Mouse (Mus musculus) ES-E14 (cell line): Measurements from ENCODE around the gene Krtap6-2. TPM values are rescaled to one million over a fixed set of nuclear protein-coding genes. Genes with fewer than 3 reads are reported as not detected.

Experiments used
- DNase-seq: peaks from one replicate; pipeline ENCODE4 v3.0.0-alpha.2; 2013; ENCODE audit warnings: low read depth, low spot score
- H3K27ac ChIP-seq: 2 replicates; pipeline ENCODE4 v1.5.1; 2012; ENCODE audit warnings: low read depth, mild to moderate bottlenecking, low read length, moderate library complexity, mixed read lengths; ENCODE audit not compliant: poor library complexity, insufficient read depth, severe bottlenecking
- H3K36me3 ChIP-seq: 2 replicates; pipeline ENCODE4 v1.6.1; 2012; ENCODE audit warnings: mild to moderate bottlenecking, low read length, moderate library complexity, mixed read lengths; ENCODE audit not compliant: control insufficient read depth, poor library complexity, insufficient read depth, severe bottlenecking
- H3K4me1 ChIP-seq, 2 experiments: fragments of 150-350 bp in 1 of 2; sonication (generic) in 1 of 2; 2 replicates each; pipeline ENCODE4 v1.6.1; 2012; ENCODE audit warnings: low read length in 2 of 2, mild to moderate bottlenecking in 1 of 2, mixed read lengths in 1 of 2; ENCODE audit not compliant: control insufficient read depth in 2 of 2, insufficient read depth in 2 of 2, poor library complexity in 1 of 2
- H3K4me3 ChIP-seq, 2 experiments: fragments of 150-350 bp in 1 of 2; sonication (generic) in 1 of 2; 2 replicates each; pipeline ENCODE4 v1.5.1; 2012; ENCODE audit warnings: low read length in 2 of 2, low read depth in 1 of 2, mild to moderate bottlenecking in 1 of 2, mixed read lengths in 1 of 2; ENCODE audit not compliant: insufficient read depth in 1 of 2, poor library complexity in 1 of 2, severe bottlenecking in 1 of 2
- H3K9ac ChIP-seq: 2 replicates; pipeline ENCODE4 v1.6.1; 2012; ENCODE audit warnings: low read depth, mild to moderate bottlenecking, low read length, mixed read lengths; ENCODE audit not compliant: poor library complexity, insufficient read depth, severe bottlenecking
- H3K9me3 ChIP-seq: fragments of 150-350 bp; sonication (generic); 2 replicates; pipeline ENCODE4 v1.6.1; 2012; ENCODE audit warnings: low read depth, mild to moderate bottlenecking, low read length; ENCODE audit not compliant: control insufficient read depth, insufficient read depth
- CHD2 ChIP-seq: IDR thresholded peaks from 2 replicates; pipeline ENCODE4 v1.6.1; 2014; ENCODE audit warnings: mild to moderate bottlenecking, low read depth, low read length, inconsistent platforms
- HCFC1 ChIP-seq: IDR thresholded peaks from 2 replicates; pipeline ENCODE4 v1.6.1; 2012; ENCODE audit warnings: low read length, inconsistent platforms, borderline replicate concordance; ENCODE audit not compliant: insufficient read depth
- MAFK ChIP-seq: IDR thresholded peaks from 2 replicates; pipeline ENCODE4 v1.6.1; 2014; ENCODE audit warnings: mild to moderate bottlenecking, low read depth, low read length, inconsistent platforms; ENCODE audit not compliant: insufficient read depth
- ZC3H11A ChIP-seq: IDR thresholded peaks from 2 replicates; pipeline ENCODE4 v1.6.1; 2012; ENCODE audit warnings: low read depth, mild to moderate bottlenecking, inconsistent platforms, low read length, borderline replicate concordance
- ZNF384 ChIP-seq: IDR thresholded peaks from 2 replicates; pipeline ENCODE4 v1.6.1; 2012; ENCODE audit warnings: low read depth, low read length, inconsistent platforms
- in situ Hi-C, 2 experiments: fragments of 600-800 bp; cut with MboI; formaldehyde crosslinking; loops; one replicate each; pipeline ENCODE4 v1.15.1; 2025; ENCODE audit warnings: low sequenced_read_pairs in 2 of 2, inconsistent platforms in 1 of 2; ENCODE audit not compliant: unreplicated experiment in 2 of 2
- total RNA-seq: library from RNA; depleted of rRNA; stranded (reverse); fragments of 300-350 nt; gene quantifications from 2 replicates; pipeline ENCODE4 v1.2.3, GENCODE M21; 2012; rRNA removed

Krtap6-2 gene
- total RNA-seq, 1 experiment, result not detected

DNA sequence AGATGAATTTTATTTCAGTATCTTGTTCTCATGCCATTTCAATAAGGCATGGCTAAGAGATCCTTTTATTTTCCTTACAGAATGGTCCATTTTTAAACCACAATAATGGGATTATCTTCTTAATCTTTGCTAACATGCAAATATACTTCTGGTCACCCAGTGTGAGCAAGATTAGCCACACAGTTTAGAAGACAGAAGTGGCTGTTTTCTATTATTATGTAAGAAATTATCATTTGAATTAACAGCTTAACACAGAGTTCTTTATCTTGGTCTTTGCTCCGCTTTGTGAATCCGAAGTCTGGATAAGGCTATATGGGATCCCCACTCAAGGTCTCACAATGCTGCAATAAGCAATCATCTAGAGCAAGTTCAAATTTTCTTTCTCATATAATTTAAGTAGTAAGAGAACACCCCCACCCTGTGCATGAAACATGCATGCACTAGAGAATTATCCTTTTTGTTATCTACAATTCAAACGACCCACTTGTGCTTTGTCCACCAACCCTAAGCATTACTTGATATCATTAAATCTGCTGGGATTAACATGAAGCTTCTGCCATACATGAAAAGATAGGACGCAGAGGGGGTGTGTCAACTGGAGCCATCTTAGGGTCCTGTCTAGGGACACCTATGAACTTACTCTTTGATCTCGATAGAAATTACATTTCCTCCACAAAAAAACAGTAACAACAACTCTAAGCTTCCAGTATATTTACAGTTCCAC is 9.4 kb downstream of the Krtap6-2 start:
- Histone ChIP-seq H3K9ac (no peak overlapping the region), H3K9me3 (no peaks in the 10 kb centered on the region), H3K27ac (no peak overlapping the region), H3K36me3 (no peaks in the 10 kb centered on the region), H3K4me3 (no peak overlapping the region), H3K4me1 (no peaks in the 10 kb centered on the region)
- no peak for TF ChIP-seq CHD2
- no peak for DNase-seq
- in situ Hi-C loops, result no loop called here

DNA sequence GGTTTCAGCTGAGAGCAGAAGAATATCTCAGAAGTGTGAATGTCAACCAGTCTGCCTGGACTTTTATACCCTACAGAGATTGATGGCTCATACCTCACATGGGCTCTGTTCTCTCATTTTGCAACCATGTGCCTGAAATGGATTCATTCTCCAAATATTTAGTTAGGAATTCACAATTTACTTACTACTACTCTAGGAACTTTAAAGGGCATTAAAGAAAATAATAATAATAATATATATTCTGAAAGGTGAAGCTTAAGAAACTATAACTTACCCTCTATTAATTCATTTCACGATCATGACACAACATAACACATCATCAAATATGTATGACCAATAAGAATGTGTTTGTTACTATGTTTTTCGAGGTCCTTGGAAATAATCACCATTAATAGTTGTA is 16.1 kb downstream of the Krtap6-2 start, which contains the start of gene Krtap21-1:
Krtap21-1 (minus strand) TSS at position 101 of the 400 bp plus-strand sequence.
- no peak for TF ChIP-seq HCFC1
- TF ChIP-seq CHD2, result no peak
- no peak for TF ChIP-seq ZC3H11A
- no peak for TF ChIP-seq ZNF384
- TF ChIP-seq MAFK, result no peak
- in situ Hi-C loops, result no loop called here
- no peak for DNase-seq
- Histone ChIP-seq H3K4me3 (no peak within 1 kb of the TSS), H3K9me3 (no peaks in the 10 kb centered on the region), H3K36me3 (no peaks in the 10 kb centered on the region), H3K27ac (no peak within 1 kb of the TSS), H3K9ac (no peak within 1 kb of the TSS), H3K4me1 (no peaks in the 10 kb centered on the region)

- no peak overlapping the region for H3K27ac ChIP-seq
- no peak overlapping the region for H3K4me3 ChIP-seq
- H3K9me3 ChIP-seq, result no peaks in the 10 kb centered on the region
- H3K9ac ChIP-seq, result no peak overlapping the region
- no peaks in the 10 kb centered on the region for H3K4me1 ChIP-seq
- no peak for TF ChIP-seq CHD2
- TF ChIP-seq MAFK, result no peak
- no peak for TF ChIP-seq ZNF384
- no peak for TF ChIP-seq HCFC1
- no peak for TF ChIP-seq ZC3H11A
- in situ Hi-C loops, result no loop called here
- no peaks in the 10 kb centered on the region for H3K36me3 ChIP-seq
- DNase-seq, result no peak
Measured at GRCm38 (mm10) chr16:89372734-89373461, 47.0 kb downstream of the Krtap6-2 start.

Other genes with a start within 250 kb of the Krtap6-2 start
- gene 1110057P08Rik, start 245.4 kb downstream of the Krtap6-2 start, total RNA-seq, result not detected in 2 replicates
- gene Krtap20-2, start 214.2 kb downstream of the Krtap6-2 start, total RNA-seq, result not detected in 2 replicates
- not detected in 2 replicates for gene Krtap21-1, start 16.2 kb downstream of the Krtap6-2 start, total RNA-seq
- gene Krtap8-1, start 67.8 kb upstream of the Krtap6-2 start, total RNA-seq, result not detected in 2 replicates
- gene Krtap7-1, start 88.2 kb upstream of the Krtap6-2 start, total RNA-seq, result not detected in 2 replicates
- not detected in 2 replicates for gene Krtap11-1, start 151.1 kb upstream of the Krtap6-2 start, total RNA-seq